Mouse (Mus musculus) neural tube, embryonic 11.5 days (tissue): ENCODE results near the gene Mmp21. TPM values are rescaled to one million over a fixed set of nuclear protein-coding genes. Genes with fewer than 3 reads are reported as not detected.
A peak's percentile ranks its signal among the peaks of the same experiment; 100 is the strongest.

Experiments
- ATAC-seq: fragments of 200-750 bp; cut with Nextera tagmentation; 2 replicates; pipeline ENCODE4 v1.8.0; 2017; ENCODE audit warnings: moderate number of reproducible peaks, mild to moderate bottlenecking, moderate TSS enrichment, moderate library complexity; ENCODE audit not compliant: insufficient read depth, low FRiP score, low TSS enrichment
- DNase-seq: peaks from one replicate; pipeline ENCODE4 v3.0.0-alpha.2; 2015; ENCODE audit warnings: low spot score
- H3K27ac ChIP-seq: fragments of 300-500 bp; sonication (generic); 2 replicates; pipeline ENCODE4 v1.5.1; 2014; ENCODE audit warnings: low read depth, mild to moderate bottlenecking, low read length
- H3K27me3 ChIP-seq: fragments of 300-500 bp; sonication (generic); 2 replicates; pipeline ENCODE4 v1.6.1; 2014; ENCODE audit warnings: mild to moderate bottlenecking, low read length, mixed read lengths; ENCODE audit not compliant: control insufficient read depth, insufficient read depth
- H3K36me3 ChIP-seq: fragments of 300-500 bp; sonication (generic); 2 replicates; pipeline ENCODE4 v1.6.1; 2014; ENCODE audit warnings: mild to moderate bottlenecking, low read length, moderate library complexity, mixed read lengths; ENCODE audit not compliant: control insufficient read depth, insufficient read depth
- H3K4me1 ChIP-seq: fragments of 300-500 bp; sonication (generic); 2 replicates; pipeline ENCODE4 v1.6.1; 2014; ENCODE audit warnings: low read length, mixed read lengths; ENCODE audit not compliant: control insufficient read depth, insufficient read depth
- H3K4me2 ChIP-seq: fragments of 300-500 bp; sonication (generic); 2 replicates; pipeline ENCODE4 v1.6.1; 2014; ENCODE audit warnings: low read depth, mild to moderate bottlenecking, moderate library complexity
- H3K4me3 ChIP-seq: fragments of 300-500 bp; sonication (generic); 2 replicates; pipeline ENCODE4 v1.5.1; 2014; ENCODE audit warnings: low read depth, low read length
- H3K9ac ChIP-seq: fragments of 300-500 bp; sonication (generic); 2 replicates; pipeline ENCODE4 v1.6.1; 2014; ENCODE audit warnings: mild to moderate bottlenecking, low read length
- H3K9me3 ChIP-seq: fragments of 300-500 bp; sonication (generic); 2 replicates; pipeline ENCODE4 v1.6.1; 2016; ENCODE audit warnings: low read length; ENCODE audit not compliant: control insufficient read depth
- WGBS: fragments of 180-500 bp; shearing (Covaris S2); extraction: QIAGEN DNeasy Blood & Tissue Kit; methylation state at CpG from one replicate; pipeline ENCODE4 v1.1.7; 2014; 5-methylcytosine and 5-hydroxymethylcytosine counted together
- polyA plus RNA-seq: library from polyadenylated mRNA; unstranded; fragments of >200 nt; fragmentation: Nextera tagmentation; extraction: Ambion mirVana; gene quantifications from 2 replicates; pipeline ENCODE4 v1.2.1, GENCODE M21; 2014

Gene Mmp21
- polyA plus RNA-seq, 1 experiment from 2014 or later = not detected

DNA sequence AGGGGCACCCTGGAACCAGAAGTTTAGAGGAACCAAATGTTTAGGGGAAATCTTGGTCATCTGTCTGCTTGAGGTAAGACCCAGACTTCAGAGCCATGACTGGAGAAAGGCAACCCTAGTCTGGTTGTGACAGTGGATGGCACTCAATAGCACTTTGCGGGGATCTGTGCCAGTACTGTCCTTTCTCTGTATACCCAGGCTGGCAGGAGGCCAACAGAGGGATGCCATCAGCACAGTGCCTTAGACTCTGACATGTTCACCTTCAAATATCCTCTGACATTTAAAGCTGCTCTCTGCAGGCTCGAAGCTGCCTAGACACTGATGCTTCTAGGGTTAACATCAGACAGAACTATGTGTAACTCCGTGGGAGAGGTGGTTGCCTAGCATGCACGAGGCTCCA, 422 bp downstream of the Mmp21 start:
- Histone ChIP-seq H3K36me3 (no peaks in the 10 kb centered on the region), H3K9me3 (no peaks in the 10 kb centered on the region), H3K4me3 (no peak overlapping the region), H3K4me2 (no peak overlapping the region), H3K4me1 (no peaks in the 10 kb centered on the region), H3K27ac (no peak overlapping the region), H3K9ac (no peak overlapping the region), H3K27me3 (no peaks in the 10 kb centered on the region)
- no peak for DNase-seq
- WGBS = 73% methylated on average over 4 of the region's 4 CpGs
- ATAC-seq = no peak

DNA sequence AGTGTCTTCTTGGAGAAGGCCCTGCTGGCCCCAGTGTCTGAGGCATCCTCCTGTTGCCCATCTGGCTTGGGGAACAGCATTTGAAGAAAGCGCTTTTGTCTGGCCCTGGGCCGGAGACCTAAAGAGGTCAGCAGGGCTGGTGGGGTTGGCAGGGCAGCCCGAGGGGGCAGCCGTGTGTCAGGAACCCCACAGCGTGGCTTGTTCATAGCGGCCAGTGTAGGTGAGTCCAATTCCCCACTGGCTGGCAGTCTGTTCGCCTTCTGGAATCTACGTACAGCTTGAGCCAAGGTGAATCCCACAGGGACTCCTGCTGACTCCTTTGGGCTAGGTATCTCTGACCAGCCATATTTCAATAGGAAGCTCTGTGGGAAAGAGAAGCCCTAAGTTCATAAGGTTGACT, 1.1 kb downstream of the Mmp21 start:
- ATAC-seq (no peak), DNase-seq (no peak)
- Histone ChIP-seq H3K27me3 (no peaks in the 10 kb centered on the region), H3K9me3 (no peaks in the 10 kb centered on the region), H3K9ac (no peak overlapping the region), H3K36me3 (no peaks in the 10 kb centered on the region), H3K27ac (no peak overlapping the region), H3K4me1 (no peaks in the 10 kb centered on the region), H3K4me2 (no peak overlapping the region), H3K4me3 (no peak overlapping the region)
- WGBS = 83% methylated on average over 8 of the region's 8 CpGs

GRCm38 (mm10) chr7:133676002-133676401, 3.9 kb downstream of the Mmp21 start:
- DNase-seq (peak; percentile 18), ATAC-seq (no peak)
- no peak overlapping the region for H3K27ac ChIP-seq
- 67% methylated on average over 9 of the region's 9 CpGs for WGBS
- no peak overlapping the region for H3K4me2 ChIP-seq
- 0 out of 2 replicates have a peak, but pooled peaks cover 3% of the 10 kb centered on the region for H3K36me3 ChIP-seq
- H3K27me3 ChIP-seq = no peaks in the 10 kb centered on the region
- H3K9ac ChIP-seq = no peak overlapping the region
- no peaks in the 10 kb centered on the region for H3K4me1 ChIP-seq
- H3K4me3 ChIP-seq = no peak overlapping the region
- H3K9me3 ChIP-seq = no peaks in the 10 kb centered on the region

DNA sequence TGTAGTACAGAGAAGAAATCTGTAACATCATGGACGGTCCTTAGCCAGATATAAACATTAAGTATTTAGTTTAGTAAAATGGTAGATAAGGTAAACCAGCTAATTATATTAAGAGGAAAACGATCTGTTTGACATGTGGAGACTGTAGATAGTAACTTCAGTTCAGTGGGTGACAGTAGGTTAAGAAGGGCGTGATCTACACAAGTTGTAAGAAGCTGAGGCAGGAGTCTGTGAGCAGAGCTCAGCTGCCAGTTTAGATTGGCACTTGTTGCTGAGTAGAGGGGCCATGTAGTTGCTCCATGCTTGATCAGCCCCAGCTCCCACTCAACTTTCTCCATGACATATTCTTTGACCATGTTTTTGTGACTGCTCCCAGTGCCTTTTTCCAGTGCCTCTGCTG, 9.0 kb downstream of the Mmp21 start:
- H3K4me2 ChIP-seq = no peak overlapping the region
- H3K4me3 ChIP-seq = no peak overlapping the region
- ATAC-seq (no peak), DNase-seq (no peak)
- H3K27ac ChIP-seq = no peak overlapping the region
- H3K4me1 ChIP-seq = no peaks in the 10 kb centered on the region
- H3K9me3 ChIP-seq = no peaks in the 10 kb centered on the region
- no peaks in the 10 kb centered on the region for H3K27me3 ChIP-seq
- H3K36me3 ChIP-seq = peaks cover 8% of the 10 kb centered on the region; the same call in 1 of the 2 replicates
- H3K9ac ChIP-seq = no peak overlapping the region
- 92% methylated on average over 3 of the region's 3 CpGs for WGBS

GRCm38 (mm10) chr7:133669946-133670345, 9.9 kb downstream of the Mmp21 start:
- Histone ChIP-seq H3K4me1 (no peaks in the 10 kb centered on the region), H3K36me3 (peaks cover 8% of the 10 kb centered on the region; the same call in 1 of the 2 replicates), H3K9me3 (no peaks in the 10 kb centered on the region), H3K4me3 (no peak overlapping the region), H3K27me3 (no peaks in the 10 kb centered on the region), H3K9ac (no peak overlapping the region), H3K4me2 (no peak overlapping the region), H3K27ac (no peak overlapping the region)
- 94% methylated on average over 9 of the region's 9 CpGs for WGBS
- ATAC-seq = no peak
- no peak for DNase-seq

DNA sequence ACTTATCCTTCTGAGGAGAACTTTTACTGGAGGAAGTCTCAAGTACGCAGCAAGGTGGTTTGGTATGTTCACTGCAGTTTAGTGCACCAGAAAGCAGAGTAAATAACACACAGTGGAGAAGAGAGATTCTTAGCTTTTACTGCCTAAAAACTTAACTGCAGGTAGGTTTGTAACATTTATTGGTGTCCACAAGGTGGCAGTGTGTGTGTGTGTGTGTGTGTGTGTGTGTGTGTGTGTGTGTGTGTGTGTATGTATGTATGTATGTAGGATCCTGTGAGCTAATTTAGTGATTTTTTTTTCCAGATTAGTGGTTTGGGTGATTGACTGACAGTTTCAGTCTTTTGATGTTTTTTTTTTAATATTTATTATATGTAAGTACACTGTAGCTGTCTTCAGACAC, 10.8 kb downstream of the Mmp21 start:
- Histone ChIP-seq H3K9me3 (no peaks in the 10 kb centered on the region), H3K27ac (no peak overlapping the region), H3K4me3 (no peak overlapping the region), H3K4me2 (no peak overlapping the region), H3K9ac (no peak overlapping the region), H3K4me1 (no peaks in the 10 kb centered on the region), H3K36me3 (peaks cover 8% of the 10 kb centered on the region; the same call in 1 of the 2 replicates), H3K27me3 (no peaks in the 10 kb centered on the region)
- ATAC-seq = no peak
- 100% methylated on average over 1 of the region's 1 CpGs for WGBS
- no peak for DNase-seq

DNA sequence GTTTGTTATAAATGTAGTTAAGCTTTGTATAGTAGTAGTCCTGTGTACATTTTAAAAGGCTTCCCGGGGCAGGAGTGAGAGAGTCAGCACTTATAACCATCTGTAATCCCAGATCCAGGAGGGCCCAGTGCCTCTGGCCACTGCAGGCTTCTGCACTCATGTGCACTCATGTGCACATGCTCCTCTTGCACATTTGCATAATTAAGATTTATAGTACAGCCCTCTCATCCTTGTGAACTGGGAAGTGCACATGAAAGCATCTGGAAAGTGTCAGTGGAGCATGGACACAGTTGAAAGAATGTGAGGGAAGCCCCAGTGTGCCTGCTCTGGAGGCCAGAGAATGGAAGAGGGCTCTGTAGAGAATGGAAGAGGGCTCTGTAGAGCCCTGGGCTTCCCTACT, 17.4 kb downstream of the Mmp21 start:
- no peak overlapping the region for H3K27ac ChIP-seq
- H3K27me3 ChIP-seq = no peaks in the 10 kb centered on the region
- H3K9ac ChIP-seq = no peak overlapping the region
- H3K4me1 ChIP-seq = no peaks in the 10 kb centered on the region
- peak; percentile 65 for ATAC-seq
- no peak for DNase-seq
- H3K4me3 ChIP-seq = no peak overlapping the region
- H3K4me2 ChIP-seq = no peak overlapping the region
- WGBS = 73% methylated on average over 1 of the region's 1 CpGs
- H3K36me3 ChIP-seq = peaks cover 20% of the 10 kb centered on the region
- no peaks in the 10 kb centered on the region for H3K9me3 ChIP-seq

DNA sequence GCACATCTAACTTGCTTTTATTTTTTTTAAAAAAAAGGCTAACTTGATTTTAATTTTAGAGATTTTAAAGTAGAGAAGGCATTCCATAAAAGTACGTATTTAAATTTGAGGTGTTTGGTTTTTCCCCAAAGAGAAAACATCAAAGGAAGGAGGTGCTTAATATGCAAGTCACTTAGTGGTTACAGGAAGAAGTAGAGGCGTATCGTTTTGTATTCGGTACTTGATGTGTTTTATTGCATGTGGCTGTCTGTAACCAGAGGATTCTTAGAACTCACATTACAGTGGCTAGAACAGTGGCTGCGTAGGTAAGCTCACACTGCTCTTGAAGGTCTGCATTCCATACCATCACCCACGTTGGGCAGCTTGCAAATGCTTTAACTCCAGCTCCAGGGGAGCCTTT, 34.1 kb downstream of the Mmp21 start:
- Histone ChIP-seq H3K27ac (no peak overlapping the region), H3K9me3 (no peaks in the 10 kb centered on the region), H3K4me3 (no peak overlapping the region), H3K4me1 (no peaks in the 10 kb centered on the region), H3K36me3 (peaks cover 14% of the 10 kb centered on the region), H3K27me3 (no peaks in the 10 kb centered on the region), H3K9ac (no peak overlapping the region), H3K4me2 (no peak overlapping the region)
- WGBS = 91% methylated on average over 6 of the region's 6 CpGs
- no peak for DNase-seq
- no peak for ATAC-seq

- H3K27me3 ChIP-seq = no peaks in the 10 kb centered on the region
- ATAC-seq = no peak
- no peak for DNase-seq
- no peak overlapping the region for H3K9ac ChIP-seq
- WGBS = 93% methylated on average over 13 of the region's 13 CpGs
- peaks cover 6% of the 10 kb centered on the region for H3K4me1 ChIP-seq
- H3K36me3 ChIP-seq = peaks cover 10% of the 10 kb centered on the region
- H3K27ac ChIP-seq = no peak overlapping the region
- no peaks in the 10 kb centered on the region for H3K9me3 ChIP-seq
- H3K4me3 ChIP-seq = peak overlapping the region; percentile 56; the same call in 1 of the 2 replicates
- H3K4me2 ChIP-seq = peak overlapping the region; percentile 72; the same call in 1 of the 2 replicates
Measured at GRCm38 (mm10) chr7:133638821-133639220, 41.0 kb downstream of the Mmp21 start.
